ENCODE assay signal across 1 mouse cellular context in the genomic region with DNA sequence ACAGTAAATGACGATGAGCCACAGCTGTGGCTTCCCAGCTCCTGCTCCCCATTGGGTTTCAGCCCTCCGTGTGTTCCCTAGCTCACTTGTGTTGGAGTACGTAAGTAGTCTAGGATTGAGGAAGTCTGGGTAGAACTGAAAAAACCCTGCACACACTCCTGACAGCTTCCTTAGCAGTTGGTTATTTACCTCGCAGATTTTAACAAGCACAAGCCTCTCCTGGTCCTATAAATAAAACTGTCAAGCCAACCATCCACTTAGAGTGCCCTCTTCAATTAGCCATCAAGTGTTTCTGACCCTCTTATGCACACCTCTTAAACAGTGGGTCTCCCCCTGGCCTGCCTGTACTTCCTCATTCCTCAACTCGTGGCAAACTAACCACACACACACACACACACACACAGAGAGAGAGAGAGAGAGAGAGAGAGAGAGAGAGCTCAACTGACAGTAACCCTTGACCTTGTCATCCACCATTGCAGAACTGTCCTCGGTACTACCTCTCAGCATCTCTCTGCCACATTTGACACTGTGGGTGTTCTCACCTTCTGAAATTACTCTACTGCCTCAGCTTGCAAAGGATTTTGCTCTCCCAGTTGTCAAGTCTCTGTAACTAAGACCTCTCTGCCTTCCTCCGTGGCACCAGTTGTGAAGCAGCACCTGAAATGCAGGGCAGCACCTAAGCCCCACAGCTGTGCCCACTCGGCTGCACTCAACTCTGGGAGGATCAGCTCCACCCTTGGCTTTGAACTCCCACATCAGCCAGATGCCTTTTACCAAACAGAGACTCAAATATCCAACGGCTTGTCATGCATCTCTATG.
TF ChIP-seq lines count a peak whose summit lies in the region.

No protein-coding gene starts in this region.

TF ChIP-seq in MEL, 35 proteins besides CTCF, POLR2A, EP300 and RAD21 (continued from another document):
- peak; percentile 96 for TF ChIP-seq SIN3A (IDR thresholded peaks at IDR 0.05; ENCODE audit: low read length)
- no peak for TF ChIP-seq POLR2AphosphoS5 (IDR thresholded peaks at IDR 0.05; ENCODE audit: borderline replicate concordance, low read depth, low read length)
- TF ChIP-seq UBTF (IDR thresholded peaks at IDR 0.05; ENCODE audit: borderline replicate concordance, insufficient read depth, low read depth, low read length): no peak
- peak; percentile 90 for TF ChIP-seq ETS1 (IDR thresholded peaks at IDR 0.05; ENCODE audit: low read depth, low read length)
- TF ChIP-seq POLR2AphosphoS2 (IDR thresholded peaks at IDR 0.05; ENCODE audit: low read length): no peak
- TF ChIP-seq GABPA (IDR thresholded peaks at IDR 0.05; ENCODE audit: low read depth, low read length): no peak
- TF ChIP-seq E2F4 (IDR thresholded peaks at IDR 0.05; ENCODE audit: borderline replicate concordance, low read depth, low read length): no peak
- TF ChIP-seq MXI1 (IDR thresholded peaks at IDR 0.05; ENCODE audit: low read depth, low read length): peak; percentile 84
- no peak for TF ChIP-seq MAFK (IDR thresholded peaks at IDR 0.05; ENCODE audit: borderline replicate concordance, low read depth, low read length)
- TF ChIP-seq GATA1 (IDR thresholded peaks at IDR 0.05; ENCODE audit: low read depth, low read length): no peak
- peak; percentile 47; the same call in 1 of the 2 replicates for TF ChIP-seq BHLHE40 (IDR thresholded peaks at IDR 0.05; ENCODE audit: borderline replicate concordance, low read depth, low read length)
- TF ChIP-seq TAL1 (IDR thresholded peaks at IDR 0.05; ENCODE audit: low read length): no peak
- TF ChIP-seq MYB (IDR thresholded peaks at IDR 0.05; ENCODE audit: low read depth, low read length): peak; percentile 94
- no peak; the same call in 1 of the 2 replicates for TF ChIP-seq ZMIZ1 (IDR thresholded peaks at IDR 0.05; ENCODE audit: low read depth, low read length)
- TF ChIP-seq MAZ (IDR thresholded peaks at IDR 0.05; ENCODE audit: low read depth, low read length): peak; percentile 31; the same call in 1 of the 2 replicates
